Mouse (Mus musculus) kidney, adult 2 months (tissue): ENCODE measurements at regions not wholly inside any gene's neighbourhood (a gene's known extent, or its start where the extent isn't known, plus 50 kb on each side); places are given as distances from the start of the nearest gene placed in this dataset.

ENCODE experiments used
- CTCF ChIP-seq: fragments of 200-500 bp; conservative IDR thresholded peaks from 2 replicates; pipeline ENCODE4 v1.5.1; 2011; ENCODE audit warnings: low read depth, mild to moderate bottlenecking, control low read depth, low read length, moderate library complexity, mixed read lengths; ENCODE audit not compliant: insufficient read depth, insufficient read length
- POLR2A ChIP-seq: fragments of 200-500 bp; IDR thresholded peaks from one replicate; pipeline ENCODE4 v1.6.1; 2011; ENCODE audit warnings: low read depth, low read length, control low read depth

DNA sequence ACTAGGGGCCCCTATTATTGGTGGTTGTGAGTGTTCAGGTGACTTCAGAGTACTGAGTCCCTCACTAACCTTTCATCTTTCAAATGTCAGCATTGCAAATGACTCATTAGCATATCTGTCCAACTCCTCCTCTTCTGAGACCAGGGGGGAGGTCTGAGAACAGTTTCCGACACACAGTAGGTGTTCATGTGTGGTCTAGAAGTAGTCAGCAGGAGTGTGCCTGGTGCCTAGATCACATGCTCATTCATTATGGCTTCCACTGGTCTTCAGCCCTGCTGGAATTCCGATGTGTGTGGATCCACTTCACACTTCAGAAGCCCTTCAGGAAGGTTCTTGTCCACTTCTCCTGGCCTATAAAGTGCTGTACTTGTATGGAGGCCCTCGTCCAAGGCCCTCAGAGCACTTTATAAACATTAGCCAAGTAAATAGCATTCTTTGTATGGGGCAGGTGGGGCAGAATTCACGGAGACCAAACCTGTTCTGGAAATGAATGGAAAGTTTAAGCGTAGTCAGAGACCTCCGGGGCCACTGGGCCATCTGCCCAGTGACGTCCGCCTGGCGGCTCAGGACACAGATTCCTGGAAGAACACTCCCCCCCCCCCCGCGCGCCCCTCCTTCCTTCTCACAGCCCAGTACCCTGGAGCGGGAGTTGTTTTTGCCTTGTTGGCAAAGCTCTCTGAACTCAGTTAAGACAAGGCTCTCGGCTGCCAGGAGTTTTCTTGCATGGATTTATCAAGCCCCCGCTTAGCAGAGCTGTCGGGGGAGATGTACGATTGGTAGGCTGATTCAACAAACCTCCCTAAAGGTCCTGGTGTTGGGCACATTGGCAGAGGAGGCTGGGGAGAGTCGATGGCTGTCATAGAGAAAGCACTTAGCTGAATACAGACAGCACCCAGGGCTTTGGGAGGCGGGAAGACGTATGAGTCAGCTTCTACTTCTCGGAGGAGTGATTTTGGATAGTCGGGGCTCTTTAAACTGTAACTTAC lies 94.9 kb downstream of the 2410131K14Rik start:
- TF ChIP-seq CTCF (no peak), POLR2A (no peak)
